Mouse (Mus musculus) layer of hippocampus, adult 9-10 months (tissue): ENCODE data around the gene Alcam.

ENCODE experiments used
- DNase-seq: peaks from one replicate; pipeline ENCODE4 v3.0.0; 2022; ENCODE audit warnings: low spot score

Alcam gene

GRCm38 (mm10) chr16:52453971-52454514 lies at the start of gene Alcam:
Gene Alcam, minus strand, starts transcription at chr16:52454074.
- peak; percentile 30 for DNase-seq

GRCm38 (mm10) chr16:52498757-52499335 lies 45.0 kb upstream of the Alcam start:
- no peak for DNase-seq

DNA sequence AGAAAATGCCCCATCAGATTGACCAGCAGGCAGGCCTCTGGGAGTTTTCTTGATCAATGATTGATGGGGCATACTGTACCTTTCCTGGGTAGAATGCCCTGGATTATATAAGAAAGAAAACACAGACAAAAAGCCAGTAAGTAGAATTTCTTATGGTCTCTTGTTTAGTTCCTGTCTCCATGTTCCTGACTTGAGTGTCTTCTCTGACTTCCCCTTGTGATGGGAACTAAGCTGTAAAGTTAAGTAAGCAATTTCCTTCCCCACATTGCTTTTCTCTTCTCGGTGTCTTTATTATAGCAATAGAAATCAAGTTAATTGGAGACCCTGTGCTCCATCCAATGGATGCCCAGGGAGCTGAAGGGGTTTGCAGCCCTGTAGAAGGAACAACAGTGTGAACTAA lies 36.7 kb upstream of the Alcam start:
- DNase-seq, result no peak

GRCm38 (mm10) chr16:52474235-52474634 lies 20.4 kb upstream of the Alcam start:
- DNase-seq, result no peak

DNA sequence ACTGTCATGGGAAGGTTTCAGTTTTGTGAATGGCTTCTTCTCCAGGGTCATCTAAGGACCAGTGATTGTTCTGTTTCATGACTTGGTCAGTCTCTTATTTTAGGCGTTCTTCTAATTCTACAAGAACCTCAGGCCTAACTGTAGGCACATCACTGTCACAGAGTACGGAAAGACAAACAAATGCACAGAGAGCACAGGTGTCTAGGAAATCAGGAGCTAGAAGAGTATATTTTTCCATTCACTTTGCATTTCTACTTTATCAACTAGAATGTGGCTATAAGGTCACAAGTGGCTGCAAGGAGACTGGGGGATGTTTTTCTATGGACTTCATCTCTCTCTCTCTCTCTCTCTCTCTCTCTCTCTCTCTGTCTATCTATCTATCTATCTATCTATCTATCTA lies 19.2 kb upstream of the Alcam start:
- no peak for DNase-seq

GRCm38 (mm10) chr16:52472635-52473034 lies 18.8 kb upstream of the Alcam start:
- no peak for DNase-seq

DNA sequence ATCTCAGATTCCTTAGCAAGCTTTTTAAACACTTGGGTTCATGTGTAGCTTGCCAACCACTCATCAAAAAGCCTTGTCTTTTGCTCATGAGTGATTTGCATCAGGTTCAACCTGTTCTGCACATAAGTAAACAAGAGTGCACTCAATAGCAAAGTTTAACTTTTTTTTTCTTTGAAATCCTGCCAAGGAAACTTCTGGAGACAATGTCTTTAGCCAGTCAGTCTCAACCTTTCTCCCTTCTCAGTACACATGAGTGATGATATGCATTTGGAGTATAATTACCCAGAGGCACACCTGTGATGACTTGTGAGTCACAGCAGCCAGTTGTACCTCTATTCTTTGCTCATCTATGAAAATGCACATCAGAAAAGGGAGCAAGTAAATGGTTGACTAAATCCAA lies 18.2 kb upstream of the Alcam start:
- DNase-seq, result no peak

- no peak for DNase-seq
Observed at GRCm38 (mm10) chr16:52470881-52471280, 17.0 kb upstream of the Alcam start.

GRCm38 (mm10) chr16:52470226-52470625 lies 16.4 kb upstream of the Alcam start:
- no peak for DNase-seq

- no peak for DNase-seq
Observed at GRCm38 (mm10) chr16:52468426-52468825, 14.6 kb upstream of the Alcam start.

- DNase-seq, result no peak
Observed at GRCm38 (mm10) chr16:52466770-52467169, 12.9 kb upstream of the Alcam start.

- DNase-seq, result no peak
Observed at GRCm38 (mm10) chr16:52464597-52464996, 10.7 kb upstream of the Alcam start.

DNA sequence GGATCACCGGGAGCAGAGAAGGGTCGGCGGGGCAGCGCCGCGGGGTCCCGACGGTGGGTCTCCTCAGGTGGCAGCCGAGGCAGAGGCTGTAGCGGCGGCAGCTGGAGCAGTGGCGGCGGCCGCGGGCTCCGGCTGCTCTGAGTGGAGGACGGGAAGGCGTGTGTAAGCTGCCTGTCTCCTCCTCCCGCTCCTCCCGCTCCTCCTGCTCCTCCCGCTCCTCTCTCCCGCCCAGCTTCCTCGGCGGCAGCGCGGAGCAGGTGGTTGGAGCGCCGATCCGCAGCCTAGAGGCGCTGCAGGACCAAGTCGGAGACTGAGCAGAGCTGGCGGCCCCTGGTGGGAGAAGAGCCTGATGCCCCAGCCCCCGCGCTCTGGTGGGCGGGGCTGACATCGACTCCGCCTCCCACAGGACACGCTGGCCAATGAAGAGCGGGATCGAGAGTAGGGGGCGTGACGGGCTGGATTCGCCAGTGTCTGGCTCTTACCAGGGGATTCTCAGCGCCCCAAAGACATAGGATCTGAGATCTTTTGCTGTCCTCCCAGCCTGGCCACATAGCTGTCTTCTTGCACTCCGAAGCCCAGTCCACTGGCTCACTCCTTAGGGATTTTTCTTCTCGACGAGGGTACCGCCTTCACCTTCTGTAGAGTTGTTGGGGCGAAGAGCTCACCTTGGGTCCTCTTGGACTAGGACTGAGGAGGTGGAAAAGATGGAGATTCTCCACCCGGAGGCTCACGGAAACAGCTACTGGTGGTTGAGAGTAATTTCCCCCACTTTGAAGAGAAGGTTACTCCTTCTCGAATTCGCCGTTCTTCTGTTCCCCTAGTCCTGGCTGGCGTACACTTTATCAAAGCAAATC lies 785 bp downstream of the Alcam start:
- peak; percentile 88 for DNase-seq

DNA sequence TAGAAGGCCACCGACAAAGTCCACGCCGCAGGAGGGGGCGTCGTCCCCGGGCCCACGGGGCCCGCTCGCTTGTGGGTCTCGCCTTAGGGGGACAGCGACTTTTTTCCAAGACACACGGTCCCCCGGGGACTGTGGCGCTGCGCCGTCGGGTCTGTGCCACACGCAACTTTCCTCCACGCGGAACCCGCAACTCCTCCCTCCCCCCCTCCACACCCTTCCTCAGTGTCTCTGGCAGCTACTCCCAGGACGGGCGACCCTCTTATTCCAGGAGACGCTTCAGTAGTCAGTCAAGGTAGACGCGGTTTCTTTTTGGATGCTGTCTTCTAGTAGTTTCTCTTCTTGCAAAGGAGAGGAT lies 1.4 kb downstream of the Alcam start:
- DNase-seq, result no peak

- no peak for DNase-seq
Observed at GRCm38 (mm10) chr16:52451786-52452476, 1.9 kb downstream of the Alcam start.

DNA sequence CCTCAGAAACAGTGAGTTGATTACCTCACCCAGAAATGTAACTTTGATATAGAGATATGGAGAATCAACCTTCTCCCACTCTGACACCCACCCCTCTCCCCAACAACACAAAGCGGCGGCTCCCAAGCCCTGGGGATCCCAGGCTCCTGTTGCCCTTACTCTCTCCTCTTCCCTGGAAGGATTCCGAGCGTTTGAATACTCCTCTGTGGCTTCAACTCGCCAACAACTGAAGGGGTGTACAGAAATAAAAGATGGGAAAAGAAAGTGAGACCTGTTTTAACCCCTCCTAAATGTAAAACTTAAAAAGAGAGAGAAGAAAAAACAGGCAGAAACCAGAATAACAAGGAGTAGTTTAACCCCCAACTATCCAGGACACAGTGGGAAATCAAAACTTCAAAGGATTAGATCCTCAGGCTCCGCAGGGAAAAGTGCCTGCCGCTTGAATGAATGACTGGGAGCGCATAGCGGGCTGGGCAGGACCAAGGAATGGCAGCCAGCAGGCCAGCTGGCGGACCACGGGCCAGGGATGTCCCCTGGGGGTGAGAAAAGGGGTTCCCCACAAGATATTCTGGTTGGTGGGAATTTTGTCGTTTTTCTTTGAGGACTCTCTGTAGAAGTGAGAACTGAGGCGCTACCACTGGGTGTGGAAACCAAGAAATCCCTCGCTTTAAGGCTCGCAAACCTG lies 2.6 kb downstream of the Alcam start:
- DNase-seq, result no peak

GRCm38 (mm10) chr16:52450245-52451100 lies 3.4 kb downstream of the Alcam start:
- DNase-seq, result no peak

DNA sequence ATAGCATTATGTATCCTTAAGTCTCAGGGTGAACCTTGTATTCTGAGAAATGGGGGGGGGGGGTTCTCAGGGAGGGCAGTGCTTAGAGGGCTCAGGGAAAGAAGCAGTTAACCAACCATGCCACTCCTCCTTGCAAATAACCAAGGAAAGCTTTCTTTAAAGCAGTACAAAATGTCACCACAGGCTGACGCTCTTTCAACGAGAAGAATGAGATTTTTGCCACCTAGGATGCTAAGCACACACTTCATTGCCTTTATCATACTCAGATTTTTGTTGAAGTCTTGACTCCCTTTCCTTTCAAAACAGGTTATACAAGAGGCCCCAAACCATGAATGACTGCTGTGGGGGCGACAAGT lies 4.0 kb downstream of the Alcam start:
- no peak for DNase-seq

DNA sequence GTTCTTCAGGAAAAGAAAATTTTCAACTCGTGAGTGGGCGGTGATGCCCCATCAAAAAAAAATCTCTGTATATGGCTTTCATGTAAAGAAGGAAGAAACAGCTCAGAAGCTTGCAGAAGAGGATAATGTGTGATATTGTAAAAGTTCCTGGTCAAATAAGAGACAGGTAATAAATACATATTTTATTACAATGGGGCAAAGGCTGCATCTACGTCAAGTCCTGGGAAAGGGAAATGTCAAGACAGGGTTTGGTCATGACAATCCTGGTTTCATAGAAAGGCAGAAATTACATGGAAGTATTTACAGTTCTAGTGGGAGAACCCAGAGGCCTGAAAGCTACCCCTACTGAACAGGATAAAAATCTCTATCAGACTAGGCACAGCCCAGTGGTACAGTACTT lies 7.9 kb downstream of the Alcam start:
- DNase-seq, result no peak

- DNase-seq, result no peak
Observed at GRCm38 (mm10) chr16:52443635-52444505, 10.0 kb downstream of the Alcam start.
